In genomic region chr6:29178888-29179658, GRCm38 (mm10) we compare ENCODE assay signal across 8 mouse cellular contexts. TPM values are rescaled to one million over a fixed set of nuclear protein-coding genes. Genes with fewer than 3 reads are reported as not detected.
A peak's percentile ranks its signal among the peaks of the same experiment; 100 is the strongest.
DNase-seq lines count a peak whose midpoint lies in the region; ATAC-seq and TF ChIP-seq lines count a peak whose summit lies in the region.

TSS of gene Prrt4 (minus strand) at chr6:29179584.

- H3K27ac ChIP-seq in forebrain, embryonic 11.5 days (ENCODE audit: low read depth, low read length), result no peak within 1 kb of the TSS
- H3K27ac ChIP-seq in heart, postnatal 0 days (ENCODE audit: low read depth), result no peak within 1 kb of the TSS
- no peak within 1 kb of the TSS for H3K27ac ChIP-seq in liver, embryonic 13.5 days
- H3K27ac ChIP-seq in neural tube, embryonic 14.5 days (ENCODE audit: low read depth, low read length), result peak within 1 kb of the TSS; percentile 86

- H3K36me3 ChIP-seq in forebrain, embryonic 11.5 days (ENCODE audit: control insufficient read depth, insufficient read depth, low read length), result no peaks in the 10 kb centered on the region
- H3K36me3 ChIP-seq in heart, postnatal 0 days (replicated peaks; ENCODE audit: control insufficient read depth, insufficient read depth, low read length), result no peaks in the 10 kb centered on the region
- H3K36me3 ChIP-seq in liver, embryonic 13.5 days, result no peaks in the 10 kb centered on the region
- no peaks in the 10 kb centered on the region for H3K36me3 ChIP-seq in neural tube, embryonic 14.5 days (ENCODE audit: control insufficient read depth, insufficient read depth, low read length)

- peak within 1 kb of the TSS; percentile 79 for H3K9ac ChIP-seq in forebrain, embryonic 11.5 days (ENCODE audit: low read length)
- H3K9ac ChIP-seq in heart, postnatal 0 days (replicated peaks; ENCODE audit: low read depth, low read length), result peak within 1 kb of the TSS; percentile 52
- peak within 1 kb of the TSS; percentile 27 for H3K9ac ChIP-seq in liver, embryonic 13.5 days
- H3K9ac ChIP-seq in neural tube, embryonic 14.5 days (replicated peaks; ENCODE audit: low read depth, low read length), result peak within 1 kb of the TSS; percentile 72

- ATAC-seq in CD4-positive, CD25-positive, alpha-beta regulatory T cell, adult 4 months, result peak; percentile 20
- ATAC-seq in forebrain, embryonic 11.5 days (replicated peaks; ENCODE audit: low FRiP score), result peak; percentile 80
- ATAC-seq in heart, postnatal 0 days (ENCODE audit: insufficient read depth, low read depth), result peak; percentile 59
- ATAC-seq in liver, embryonic 13.5 days (ENCODE audit: low read depth), result no peak
- peak; percentile 88 for ATAC-seq in neural tube, embryonic 14.5 days (ENCODE audit: low read depth)

- H3K4me2 ChIP-seq in forebrain, embryonic 11.5 days (ENCODE audit: low read depth, low read length, severe bottlenecking), result peak within 1 kb of the TSS; percentile 91
- peak within 1 kb of the TSS; percentile 92 for H3K4me2 ChIP-seq in heart, postnatal 0 days (ENCODE audit: low read depth, low read length)
- H3K4me2 ChIP-seq in liver, embryonic 13.5 days, result peak within 1 kb of the TSS; percentile 69
- peak within 1 kb of the TSS; percentile 66 for H3K4me2 ChIP-seq in neural tube, embryonic 14.5 days (ENCODE audit: low read depth, low read length)

- no peak for TF ChIP-seq CTCF in brain, embryonic 14.5 days (IDR thresholded peaks at IDR 0.05; ENCODE audit: borderline replicate concordance, extremely low read depth, insufficient read depth, insufficient read length)
- no peak for TF ChIP-seq CTCF in heart, postnatal 0 days (IDR thresholded peaks at IDR 0.05; ENCODE audit: low read depth)

- peaks cover 3% of the 10 kb centered on the region; the same call in 1 of the 2 replicates for H3K4me1 ChIP-seq in forebrain, embryonic 11.5 days (replicated peaks; ENCODE audit: control insufficient read depth, insufficient read depth, low read length)
- H3K4me1 ChIP-seq in heart, postnatal 0 days (ENCODE audit: control insufficient read depth, insufficient read depth), result no peaks in the 10 kb centered on the region
- H3K4me1 ChIP-seq in liver, embryonic 13.5 days (replicated peaks), result peaks cover 7% of the 10 kb centered on the region; the same call in 1 of the 2 replicates
- H3K4me1 ChIP-seq in neural tube, embryonic 14.5 days (ENCODE audit: control insufficient read depth, insufficient read depth, low read length), result 0 out of 2 replicates have a peak, but pooled peaks cover 4% of the 10 kb centered on the region

- peak; percentile 89 for DNase-seq in brain, embryonic 14.5 days (ENCODE audit: low read depth)
- peak; percentile 82 for DNase-seq in forebrain, embryonic 11.5 days (ENCODE audit: low spot score)
- DNase-seq in heart, postnatal 0 days (ENCODE audit: low spot score), result no peak
- DNase-seq in kidney, postnatal 36 days, result peak; percentile 26 to 74
- DNase-seq in liver, embryonic 13.5 days, result no peak
- DNase-seq in urinary bladder, postnatal 36 days (ENCODE audit: low spot score in 2 of 2), result peak; percentile 13 to 23

- H3K27me3 ChIP-seq in forebrain, embryonic 11.5 days (ENCODE audit: control insufficient read depth, insufficient read depth, low read length), result peaks cover 10% of the 10 kb centered on the region
- H3K27me3 ChIP-seq in heart, postnatal 0 days (ENCODE audit: control insufficient read depth, insufficient read depth, low read length), result peaks cover 75% of the 10 kb centered on the region
- peaks cover 92% of the 10 kb centered on the region for H3K27me3 ChIP-seq in liver, embryonic 13.5 days
- peaks cover 5% of the 10 kb centered on the region; the same call in 1 of the 2 replicates for H3K27me3 ChIP-seq in neural tube, embryonic 14.5 days (ENCODE audit: control insufficient read depth, insufficient read depth, low read length)

- WGBS in forebrain, embryonic 11.5 days, result 1% methylated on average over 66 of the region's 79 CpGs
- WGBS in heart, postnatal 0 days, result under 1% methylated on average over 64 of the region's 79 CpGs
- 1% methylated on average over 76 of the region's 79 CpGs for WGBS in liver, embryonic 13.5 days (ENCODE audit: insufficient replicate concordance)
- under 1% methylated on average over 67 of the region's 79 CpGs for WGBS in neural tube, embryonic 14.5 days

- TF ChIP-seq POLR2A in brain, embryonic 14.5 days (IDR thresholded peaks at IDR 0.05; ENCODE audit: borderline replicate concordance, extremely low read depth, insufficient read depth, insufficient read length, poor library complexity, severe bottlenecking), result 0 out of 2 replicates have a peak, but pooled peaks have one; percentile 36

- H3K9me3 ChIP-seq in forebrain, embryonic 11.5 days (ENCODE audit: control insufficient read depth, low read length), result no peaks in the 10 kb centered on the region
- H3K9me3 ChIP-seq in heart, postnatal 0 days (replicated peaks; ENCODE audit: control insufficient read depth, low read length), result no peaks in the 10 kb centered on the region
- H3K9me3 ChIP-seq in liver, embryonic 13.5 days (replicated peaks), result no peaks in the 10 kb centered on the region
- H3K9me3 ChIP-seq in neural tube, embryonic 14.5 days (ENCODE audit: control insufficient read depth, low read length), result no peaks in the 10 kb centered on the region

- no peak for TF ChIP-seq EP300 in heart, postnatal 0 days (IDR thresholded peaks at IDR 0.05; ENCODE audit: low read depth)

- peak within 1 kb of the TSS; percentile 62 for H3K4me3 ChIP-seq in forebrain, embryonic 11.5 days (ENCODE audit: low read depth, low read length)
- peak within 1 kb of the TSS; percentile 60 for H3K4me3 ChIP-seq in heart, postnatal 0 days (ENCODE audit: low read depth, low read length)
- H3K4me3 ChIP-seq in liver, embryonic 13.5 days (replicated peaks), result peak within 1 kb of the TSS; percentile 52
- peak within 1 kb of the TSS; percentile 70 for H3K4me3 ChIP-seq in neural tube, embryonic 14.5 days (ENCODE audit: low read depth, low read length)

RNA-seq across cellular contexts. Expression of gene Prrt4, which starts in this region (rescaled TPM):
- polyA plus RNA-seq in CD4-positive, CD25-positive, alpha-beta regulatory T cell, adult 4 months (2017; shearing (Covaris generic)), result under 1 TPM; 0.16 to 0.28 TPM
- polyA plus RNA-seq in brain, embryonic 14.5 days (2012; rRNA removed), result 7.5 and 11.1 TPM in 2 replicates
- 0.67 and 0.95 TPM in 2 replicates for polyA plus RNA-seq in forebrain, embryonic 11.5 days (2014; fragmentation: Nextera tagmentation; extraction: Ambion mirVana)
- 0.65 and 4.9 TPM in 2 replicates for total RNA-seq in heart, postnatal 0 days (2014; rRNA removed; ENCODE audit: low replicate concordance)
- 1.3 and 1.6 TPM in 2 replicates for polyA plus RNA-seq in heart, postnatal 0 days (2015; fragmentation: Nextera tagmentation; extraction: Ambion mirVana)
- polyA plus RNA-seq in liver, embryonic 13.5 days (2015; fragmentation: Nextera tagmentation; extraction: Ambion mirVana), result 0.05 and 0.06 TPM in 2 replicates
- 8.9 and 14.7 TPM in 2 replicates for polyA plus RNA-seq in neural tube, embryonic 14.5 days (2014; fragmentation: Nextera tagmentation; extraction: Ambion mirVana)

Comparison
In these comparisons a context has a peak if more than half of its experiments do, and no peak if none do; other contexts are left out.
1. Peak in ATAC-seq in CD4-positive, CD25-positive, alpha-beta regulatory T cell, adult 4 months; RNA of the gene not detected or under 1 TPM.
2. Peak in DNase-seq, ATAC-seq, H3K4me3 ChIP-seq, H3K9ac ChIP-seq and H3K4me2 ChIP-seq in forebrain, embryonic 11.5 days; RNA of the gene not detected or under 1 TPM.
3. DNase-seq: peak in brain, embryonic 14.5 days (single experiment), kidney, postnatal 36 days (2 of 2) and urinary bladder, postnatal 36 days (2 of 2); none in heart, postnatal 0 days (single experiment) and liver, embryonic 13.5 days (single experiment).
4. H3K9ac ChIP-seq: peak in every context shown above with its lines; median percentile 79 in forebrain, embryonic 11.5 days; 72 in neural tube, embryonic 14.5 days; 52 in heart, postnatal 0 days; 27 in liver, embryonic 13.5 days.
5. Peak in every context shown above with its lines, with median percentiles within 50 percentile points of each other: H3K4me2 ChIP-seq and H3K4me3 ChIP-seq.